ENCODE assay signal across 16 mouse cellular contexts in the genomic region with DNA sequence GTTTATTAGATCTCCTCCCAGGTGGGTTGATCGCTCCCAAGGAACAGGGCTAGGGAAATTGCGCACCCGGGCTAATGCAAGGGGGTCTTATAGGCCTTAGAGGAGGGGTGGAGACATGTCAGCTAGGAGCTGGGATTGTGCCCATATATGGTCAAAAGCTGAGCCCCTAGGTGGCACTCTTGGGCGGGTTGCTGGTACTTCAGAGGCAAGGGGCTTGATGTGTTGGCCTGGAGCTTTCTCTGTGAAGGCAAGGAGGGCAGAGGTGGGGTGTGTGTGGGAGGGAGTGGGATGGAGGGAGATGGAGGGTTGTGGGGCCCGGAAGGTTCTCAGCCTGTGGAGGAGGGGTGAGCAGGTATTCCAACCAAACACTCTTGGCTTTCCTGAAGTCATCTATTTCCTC. TPM values are rescaled to one million over a fixed set of nuclear protein-coding genes. Genes with fewer than 3 reads are reported as not detected.
DNase-seq lines count a peak whose midpoint lies in the region; ATAC-seq and TF ChIP-seq lines count a peak whose summit lies in the region.
"Had no signal": no experiment of that assay in that cellular context is flagged by ENCODE, and none has a peak within 500 bp of the region (broad histone marks: within the 10 kb centered on the region; RNA-seq: fewer than 3 reads in every experiment).

No protein-coding gene starts in this region.

- no peak overlapping the region for H3K4me2 ChIP-seq in kidney, embryonic 16.5 days (replicated peaks; ENCODE audit: low read depth, low read length)
- no peak overlapping the region for H3K4me2 ChIP-seq in stomach, postnatal 0 days (replicated peaks; ENCODE audit: low read depth)
- H3K4me2 ChIP-seq: heart, embryonic 11.5 days; stomach, embryonic 15.5 days had no signal

- DNase-seq in kidney, adult 9 months: no peak
- DNase-seq in thymus, postnatal 4 days: peak; percentile 26
- no peak for DNase-seq in thymus, postnatal 25 days
- DNase-seq in embryo, embryonic 9.5 days (ENCODE audit: extremely low spot score): peak; percentile 67
- DNase-seq in stomach, postnatal 0 days (ENCODE audit: low spot score): no peak
- no peak for DNase-seq in left cerebral cortex, adult 2 months (ENCODE audit: extremely low spot score in 1 of 2, low spot score in 2 of 2)
- no peak for DNase-seq in heart, adult 2 months
- DNase-seq: adrenal gland, adult 8-10 months; cerebellum, adult 11 months; liver; lung, postnatal 4 days had no signal

- TF ChIP-seq POLR2A in heart, adult 2 months (IDR thresholded peaks at IDR 0.05; ENCODE audit: insufficient read depth, low read depth, low read length): no peak

- TF ChIP-seq CTCF in stomach, postnatal 0 days (IDR thresholded peaks at IDR 0.05; ENCODE audit: low read depth): peak; percentile 27; the same call in 1 of the 2 replicates
- TF ChIP-seq CTCF in left cerebral cortex, adult 2 months (IDR thresholded peaks at IDR 0.05): no peak; the same call in 1 of the 2 replicates
- no peak for TF ChIP-seq CTCF in heart, adult 2 months (IDR thresholded peaks at IDR 0.05)

- H3K4me3 ChIP-seq in kidney, embryonic 16.5 days (ENCODE audit: low read length): no peak overlapping the region
- no peak overlapping the region for H3K4me3 ChIP-seq in stomach, postnatal 0 days (ENCODE audit: low read depth, low read length)
- H3K4me3 ChIP-seq in left cerebral cortex, adult 2 months: no peak overlapping the region
- no peak overlapping the region for H3K4me3 ChIP-seq in heart, adult 2 months
- H3K4me3 ChIP-seq: stomach, embryonic 15.5 days had no signal

- H3K9me3 ChIP-seq in kidney, embryonic 16.5 days (ENCODE audit: low read length): no peaks in the 10 kb centered on the region
- H3K9me3 ChIP-seq in stomach, postnatal 0 days (ENCODE audit: control insufficient read depth, low read length): no peaks in the 10 kb centered on the region
- H3K9me3 ChIP-seq: G1E; stomach, embryonic 15.5 days had no signal

- no peak overlapping the region for H3K27ac ChIP-seq in kidney, embryonic 16.5 days (ENCODE audit: low read length)
- no peak overlapping the region for H3K27ac ChIP-seq in stomach, postnatal 0 days (replicated peaks)
- H3K27ac ChIP-seq in left cerebral cortex, adult 2 months: no peak overlapping the region
- no peak overlapping the region for H3K27ac ChIP-seq in heart, adult 2 months
- H3K27ac ChIP-seq: stomach, embryonic 15.5 days had no signal

- 20% methylated on average over 5 of the region's 5 CpGs for WGBS in kidney, embryonic 16.5 days
- 38% methylated on average over 5 of the region's 5 CpGs for WGBS in stomach, postnatal 0 days
- WGBS in heart, adult 2 months: 59% methylated on average over 5 of the region's 5 CpGs

- ATAC-seq in kidney, embryonic 16.5 days (ENCODE audit: low FRiP score, low TSS enrichment): peak; percentile 42; the same call in 1 of the 2 replicates
- no peak for ATAC-seq in stomach, postnatal 0 days (ENCODE audit: low FRiP score, low TSS enrichment)

- no peak for TF ChIP-seq EP300 in stomach, postnatal 0 days (optimal IDR thresholded peaks at IDR 0.05)
- no peak for TF ChIP-seq EP300 in heart, adult 2 months (IDR thresholded peaks at IDR 0.05; ENCODE audit: insufficient read depth, low read depth, low read length)

- H3K4me1 ChIP-seq in kidney, embryonic 16.5 days (ENCODE audit: insufficient read depth, low read length): peaks cover 7% of the 10 kb centered on the region
- H3K4me1 ChIP-seq in stomach, postnatal 0 days (replicated peaks; ENCODE audit: control insufficient read depth, insufficient read depth): no peaks in the 10 kb centered on the region
- no peaks in the 10 kb centered on the region for H3K4me1 ChIP-seq in heart, adult 2 months (ENCODE audit: control insufficient read depth, insufficient read depth, low read length)
- H3K4me1 ChIP-seq: stomach, embryonic 15.5 days had no signal

- H3K36me3 ChIP-seq in kidney, embryonic 16.5 days (ENCODE audit: insufficient read depth, low read length): no peaks in the 10 kb centered on the region
- H3K36me3 ChIP-seq in stomach, postnatal 0 days (ENCODE audit: control insufficient read depth, insufficient read depth, low read length): no peaks in the 10 kb centered on the region
- no peaks in the 10 kb centered on the region for H3K36me3 ChIP-seq in heart, adult 2 months (ENCODE audit: control insufficient read depth, insufficient read depth, low read length)
- H3K36me3 ChIP-seq: G1E; stomach, embryonic 15.5 days had no signal

- H3K79me2 ChIP-seq in heart, adult 2 months (replicated peaks; ENCODE audit: control insufficient read depth, insufficient read depth, low read length): no peaks in the 10 kb centered on the region

- intact Hi-C loops in left cerebral cortex, adult 2 months (cut with DNase I): no loop called here
- intact Hi-C loops in heart, adult 2 months (cut with DNase I): no loop called here

- H3K9ac ChIP-seq in kidney, embryonic 16.5 days (replicated peaks; ENCODE audit: low read length): no peak overlapping the region
- H3K9ac ChIP-seq in stomach, postnatal 0 days (ENCODE audit: low read length): no peak overlapping the region
- H3K9ac ChIP-seq in heart, adult 2 months (ENCODE audit: low read depth, low read length): no peak overlapping the region
- H3K9ac ChIP-seq: stomach, embryonic 15.5 days had no signal

- H3K27me3 ChIP-seq in kidney, embryonic 16.5 days (ENCODE audit: insufficient read depth, low read length): no peaks in the 10 kb centered on the region
- H3K27me3 ChIP-seq in stomach, postnatal 0 days (ENCODE audit: control insufficient read depth, insufficient read depth, low read length): no peaks in the 10 kb centered on the region
- H3K27me3 ChIP-seq in heart, adult 2 months (ENCODE audit: control insufficient read depth, insufficient read depth, low read length): no peaks in the 10 kb centered on the region
- H3K27me3 ChIP-seq: stomach, embryonic 15.5 days had no signal

RNA-seq across cellular contexts. Expression of gene Sost, which starts 20.3 kb away (rescaled TPM):
- polyA plus RNA-seq in kidney, embryonic 16.5 days (2015; fragmentation: Nextera tagmentation; extraction: Ambion mirVana): 0.76 and 0.80 TPM in 2 replicates
- polyA plus RNA-seq in stomach, postnatal 0 days (2015; fragmentation: Nextera tagmentation; extraction: Ambion mirVana): 0.08 TPM in 1 of 2 replicates, not detected in the other
- total RNA-seq in left cerebral cortex, adult 2 months (2021): not detected
- 1 to 10 TPM; 2.1 to 3.2 TPM for total RNA-seq in heart, adult 2 months (2021)
- polyA plus RNA-seq in heart, adult 2 months (2012; rRNA removed): 5.8 and 7.0 TPM in 2 replicates
- total RNA-seq: adrenal gland, adult 8-10 months; G1E had no signal
- polyA plus RNA-seq: G1E had no signal

RNA-seq across cellular contexts. Expression of gene Cfap97d1, which starts 37.6 kb away (rescaled TPM):
- not detected in 2 replicates for polyA plus RNA-seq in kidney, embryonic 16.5 days (2015; fragmentation: Nextera tagmentation; extraction: Ambion mirVana)
- polyA plus RNA-seq in stomach, postnatal 0 days (2015; fragmentation: Nextera tagmentation; extraction: Ambion mirVana): not detected in 2 replicates
- not detected for total RNA-seq in left cerebral cortex, adult 2 months (2021)
- total RNA-seq in heart, adult 2 months (2021): not detected
- not detected in 2 replicates for polyA plus RNA-seq in heart, adult 2 months (2012; rRNA removed)
- total RNA-seq: adrenal gland, adult 8-10 months; G1E; layer of hippocampus, postnatal 10 days had no signal
- polyA plus RNA-seq: G1E; heart, embryonic 11.5 days; stomach, embryonic 15.5 days had no signal

RNA-seq across cellular contexts. Expression of gene Dusp3, which starts 40.3 kb away (rescaled TPM):
- 39.6 and 39.7 TPM in 2 replicates for polyA plus RNA-seq in kidney, embryonic 16.5 days (2015; fragmentation: Nextera tagmentation; extraction: Ambion mirVana)
- polyA plus RNA-seq in stomach, postnatal 0 days (2015; fragmentation: Nextera tagmentation; extraction: Ambion mirVana): 21.7 and 22.8 TPM in 2 replicates
- 100 to 1,000 TPM; 206 to 220 TPM for total RNA-seq in left cerebral cortex, adult 2 months (2021)
- 100 to 1,000 TPM; 103 to 131 TPM for total RNA-seq in heart, adult 2 months (2021)
- polyA plus RNA-seq in heart, adult 2 months (2012; rRNA removed): 97.7 and 101 TPM in 2 replicates

RNA-seq across cellular contexts. Expression of gene Meox1, which starts 52.4 kb away (rescaled TPM):
- 15.2 and 15.5 TPM in 2 replicates for polyA plus RNA-seq in kidney, embryonic 16.5 days (2015; fragmentation: Nextera tagmentation; extraction: Ambion mirVana)
- 2.8 and 3.0 TPM in 2 replicates for polyA plus RNA-seq in stomach, postnatal 0 days (2015; fragmentation: Nextera tagmentation; extraction: Ambion mirVana)
- total RNA-seq in left cerebral cortex, adult 2 months (2021): under 1 TPM; 0.50 to 0.91 TPM
- total RNA-seq in heart, adult 2 months (2021): 1 to 10 TPM; 5.6 to 7.3 TPM
- 7.2 and 15.1 TPM in 2 replicates for polyA plus RNA-seq in heart, adult 2 months (2012; rRNA removed)
- total RNA-seq: G1E had no signal
- polyA plus RNA-seq: G1E had no signal

Comparison
In these comparisons a context has a peak if more than half of its experiments do, and no peak if none do; other contexts are left out.
1. DNase-seq: peak in thymus, postnatal 4 days (single experiment) and embryo, embryonic 9.5 days (single experiment); none in kidney, adult 9 months (single experiment), thymus, postnatal 25 days (single experiment), stomach, postnatal 0 days (single experiment), left cerebral cortex, adult 2 months (0 of 2) and heart, adult 2 months (0 of 2).